Mouse (Mus musculus) stomach, postnatal 0 days (tissue): ENCODE measurements at regions not wholly inside any gene's neighbourhood (a gene's known extent, or its start where the extent isn't known, plus 50 kb on each side); places are given as distances from the start of the nearest gene placed in this dataset.

ENCODE experiments used
- CTCF ChIP-seq: IDR thresholded peaks from 2 replicates; pipeline ENCODE4 v1.5.1; 2016; ENCODE audit warnings: antibody characterized with exemption, low read depth, mild to moderate bottlenecking, moderate library complexity
- EP300 ChIP-seq: optimal IDR thresholded peaks from 2 replicates; pipeline ENCODE3; 2016; ENCODE audit warnings: antibody characterized with exemption

DNA sequence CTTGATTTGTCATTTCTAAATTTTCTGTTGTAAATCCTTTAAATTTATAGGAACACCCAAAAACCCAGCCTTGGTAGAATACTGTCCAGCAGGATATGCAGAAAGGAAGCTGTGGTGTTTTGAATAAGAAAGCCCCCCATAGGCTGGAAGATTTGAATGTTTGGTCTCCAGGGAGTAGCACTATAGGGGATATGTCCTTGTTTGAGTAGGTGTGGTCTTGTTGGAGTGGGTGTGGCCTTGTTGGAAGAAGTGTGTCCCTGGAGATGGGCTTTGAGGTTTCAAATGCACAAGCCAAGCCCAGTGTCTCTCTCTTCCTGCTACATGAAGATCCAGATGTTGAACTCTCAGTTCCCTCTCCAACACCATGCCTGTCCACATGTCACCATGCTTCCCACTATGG lies 151.7 kb downstream of the Nedd1 start:
- TF ChIP-seq CTCF, result no peak
- TF ChIP-seq EP300, result no peak
